Mouse (Mus musculus) midbrain, postnatal 0 days (tissue): ENCODE data around the gene Olfr96. TPM values are rescaled to one million over a fixed set of nuclear protein-coding genes. Genes with fewer than 3 reads are reported as not detected.

Experiments
- ATAC-seq: fragments of 200-750 bp; cut with Nextera tagmentation; 2 replicates; pipeline ENCODE4 v1.8.0; 2017; ENCODE audit warnings: moderate number of reproducible peaks, mild to moderate bottlenecking, moderate TSS enrichment, moderate library complexity; ENCODE audit not compliant: low FRiP score
- DNase-seq: peaks from one replicate; pipeline ENCODE4 v3.0.0-alpha.2; 2015; ENCODE audit warnings: low spot score
- H3K27ac ChIP-seq: fragments of 300-500 bp; sonication (generic); 2 replicates; pipeline ENCODE4 v1.5.1; 2014; ENCODE audit warnings: low read depth, mild to moderate bottlenecking, low read length, mixed read lengths
- H3K27me3 ChIP-seq: fragments of 300-500 bp; sonication (generic); 2 replicates; pipeline ENCODE4 v1.6.1; 2014; ENCODE audit warnings: low read length, control low read depth, mixed read lengths; ENCODE audit not compliant: insufficient read depth
- H3K36me3 ChIP-seq: fragments of 300-500 bp; sonication (generic); 2 replicates; pipeline ENCODE4 v1.6.1; 2014; ENCODE audit warnings: low read length, control low read depth, mixed read lengths; ENCODE audit not compliant: insufficient read depth
- H3K4me1 ChIP-seq: fragments of 300-500 bp; sonication (generic); 2 replicates; pipeline ENCODE4 v1.6.1; 2014; ENCODE audit warnings: mild to moderate bottlenecking, control low read depth, antibody characterized with exemption, low read length, mixed read lengths; ENCODE audit not compliant: insufficient read depth
- H3K4me2 ChIP-seq: fragments of 300-500 bp; sonication (generic); 2 replicates; pipeline ENCODE4 v1.6.1; 2014; ENCODE audit warnings: low read depth, mild to moderate bottlenecking, low read length, mixed read lengths; ENCODE audit not compliant: poor library complexity, severe bottlenecking
- H3K4me3 ChIP-seq: fragments of 300-500 bp; sonication (generic); 2 replicates; pipeline ENCODE4 v1.5.1; 2014; ENCODE audit warnings: low read depth, mild to moderate bottlenecking, low read length, moderate library complexity
- H3K9ac ChIP-seq: fragments of 300-500 bp; sonication (generic); replicated peaks from 2 replicates; pipeline ENCODE4 v1.6.1; 2014; ENCODE audit warnings: mild to moderate bottlenecking, low read length, moderate library complexity, mixed read lengths; ENCODE audit not compliant: poor library complexity, severe bottlenecking
- H3K9me3 ChIP-seq: fragments of 300-500 bp; sonication (generic); 2 replicates; pipeline ENCODE4 v1.6.1; 2016; ENCODE audit warnings: low read length, control low read depth
- CTCF ChIP-seq: IDR thresholded peaks from 2 replicates; pipeline ENCODE4 v1.5.1; 2016; ENCODE audit warnings: antibody characterized with exemption, mild to moderate bottlenecking
- WGBS: fragments of 180-500 bp; shearing (Covaris S2); extraction: QIAGEN DNeasy Blood & Tissue Kit; methylation state at CpG from one replicate; pipeline ENCODE4 v1.1.7; 2014; 5-methylcytosine and 5-hydroxymethylcytosine counted together
- polyA plus RNA-seq: library from polyadenylated mRNA; unstranded; fragments of >200 nt; fragmentation: Nextera tagmentation; extraction: Ambion mirVana; gene quantifications from 2 replicates; pipeline ENCODE4 v1.2.1, GENCODE M21; 2015
- total RNA-seq: library from RNA; depleted of rRNA; stranded (reverse); fragments of >200 nt; gene quantifications from 2 replicates; pipeline ENCODE4 v1.2.3, GENCODE M21; 2014

The Olfr96 gene
- total and polyA plus RNA-seq, 2 experiments from 2014 or later, result not detected

DNA sequence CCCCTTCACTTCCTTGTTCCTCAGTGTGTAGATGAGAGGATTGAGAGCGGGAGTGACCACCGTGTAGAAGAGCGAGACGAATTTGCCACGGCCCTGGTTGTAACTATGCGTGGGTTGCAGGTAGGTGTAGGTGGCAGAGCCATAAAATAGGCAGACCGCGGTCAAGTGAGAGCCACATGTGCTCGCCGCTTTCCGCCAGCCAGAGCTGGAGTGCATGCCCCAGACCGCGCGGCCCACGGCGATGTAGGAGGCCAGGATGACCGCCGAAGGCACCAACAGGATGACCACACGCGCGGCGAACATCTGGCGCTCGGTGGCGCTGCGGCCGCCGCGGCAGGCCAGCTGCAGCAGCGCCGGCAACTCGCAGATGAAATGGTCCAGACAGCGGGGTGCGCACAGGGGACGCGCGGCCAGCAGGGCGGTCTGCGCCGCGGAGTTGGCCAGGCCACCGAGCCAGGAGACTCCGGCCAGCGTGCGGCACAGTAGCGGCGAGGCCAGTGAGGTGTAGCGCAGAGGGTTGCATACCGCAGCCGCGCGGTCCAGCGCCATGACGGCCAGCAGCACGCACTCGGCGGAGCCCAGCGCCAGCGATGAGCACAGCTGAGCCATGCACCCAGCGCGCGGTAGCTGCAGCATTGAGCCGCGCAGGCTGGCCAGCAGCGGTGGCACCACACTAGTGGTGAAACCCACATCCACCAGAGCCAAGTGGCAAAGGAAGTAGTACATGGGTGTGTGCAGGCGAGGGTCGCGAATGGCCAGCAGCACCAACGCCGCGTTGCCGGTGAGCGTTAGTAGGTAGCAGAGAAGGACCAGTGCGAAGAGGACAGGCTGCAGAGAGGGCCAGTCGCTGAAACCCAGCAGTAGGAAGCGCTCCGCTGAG lies 22.9 kb upstream of the Olfr96 start:
- ATAC-seq (peak; percentile 90), DNase-seq (peak; percentile 49)
- Histone ChIP-seq H3K27ac (peak overlapping the region; percentile 77), H3K4me3 (peak overlapping the region; percentile 67), H3K4me2 (peak overlapping the region; percentile 89), H3K36me3 (no peaks in the 10 kb centered on the region), H3K9me3 (no peaks in the 10 kb centered on the region), H3K27me3 (peaks cover 3% of the 10 kb centered on the region; the same call in 1 of the 2 replicates), H3K4me1 (no peaks in the 10 kb centered on the region), H3K9ac (peak overlapping the region; percentile 61)
- TF ChIP-seq CTCF, result peak; percentile 25; the same call in 1 of the 2 replicates
- WGBS, result under 1% methylated on average over 73 of the region's 77 CpGs

DNA sequence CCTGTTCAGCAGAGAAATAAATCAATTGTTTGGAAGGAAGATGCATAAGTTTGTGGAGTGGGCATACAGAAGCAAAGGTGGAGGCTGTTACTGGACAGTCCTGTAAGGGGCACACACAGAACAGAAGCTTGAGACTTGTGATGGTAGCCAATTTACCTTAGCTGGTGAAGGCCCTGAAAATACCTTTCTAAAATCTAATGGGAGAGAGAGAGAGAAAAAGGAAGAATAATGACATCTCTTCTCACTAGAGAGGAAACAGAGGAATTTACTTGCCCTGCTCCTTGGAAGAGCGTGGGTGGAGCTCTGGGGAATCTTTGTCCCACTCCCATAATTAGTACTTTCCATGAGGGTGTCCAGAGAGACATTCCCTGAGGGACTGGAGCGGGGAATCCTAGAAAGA lies 19.1 kb upstream of the Olfr96 start, which contains the start of gene Olfr94:
TSS of gene Olfr94 (minus strand) at position 101 of the 400 bp plus-strand sequence.
- no peaks in the 10 kb centered on the region for H3K9me3 ChIP-seq
- no peak for ATAC-seq
- peaks cover 3% of the 10 kb centered on the region; the same call in 1 of the 2 replicates for H3K27me3 ChIP-seq
- no peak for TF ChIP-seq CTCF
- DNase-seq, result no peak
- WGBS, result 68% methylated on average over 2 of the region's 2 CpGs
- H3K4me3 ChIP-seq, result no peak within 1 kb of the TSS
- H3K27ac ChIP-seq, result no peak within 1 kb of the TSS
- H3K4me1 ChIP-seq, result no peaks in the 10 kb centered on the region
- no peak within 1 kb of the TSS for H3K4me2 ChIP-seq
- H3K36me3 ChIP-seq, result no peaks in the 10 kb centered on the region
- H3K9ac ChIP-seq, result no peak within 1 kb of the TSS

DNA sequence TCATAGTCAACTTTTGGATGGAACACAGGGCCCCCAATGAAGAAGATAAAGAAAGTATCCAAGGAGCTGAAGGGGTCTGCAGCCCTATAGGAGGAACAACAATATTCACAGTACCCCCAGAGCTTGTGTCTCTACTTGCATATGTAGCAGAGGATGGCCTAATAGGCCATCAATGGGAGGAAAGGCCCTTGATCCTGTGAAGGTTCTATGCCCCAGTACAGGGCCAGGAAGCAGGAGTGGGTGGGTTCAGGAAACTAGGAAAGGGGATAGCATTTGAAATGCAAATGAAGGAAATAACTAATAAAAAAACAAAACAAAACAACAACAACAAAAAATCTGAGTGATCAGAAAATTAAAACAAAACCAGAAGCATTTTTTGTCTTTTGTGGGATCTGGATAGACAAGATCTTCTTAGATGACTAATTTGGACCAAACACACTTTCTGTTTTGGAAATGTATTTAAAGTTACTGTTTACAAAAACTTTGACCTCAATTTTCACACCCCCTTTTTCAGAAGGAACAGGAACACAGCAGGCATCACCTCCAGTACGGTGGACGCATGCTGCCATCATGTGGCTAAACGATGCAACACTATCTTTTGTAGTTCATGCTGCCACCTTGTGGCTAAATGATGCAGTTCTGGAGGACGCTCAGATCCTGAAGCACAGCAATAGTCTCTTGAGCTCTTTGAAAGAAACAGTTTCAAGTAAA lies 16.6 kb upstream of the Olfr96 start:
- ATAC-seq, result peak; percentile 85
- peak; percentile 92 for DNase-seq
- no peaks in the 10 kb centered on the region for H3K9me3 ChIP-seq
- H3K4me3 ChIP-seq, result no peak overlapping the region
- H3K4me1 ChIP-seq, result no peaks in the 10 kb centered on the region
- no peak overlapping the region for H3K9ac ChIP-seq
- H3K36me3 ChIP-seq, result no peaks in the 10 kb centered on the region
- 3% methylated on average over 4 of the region's 4 CpGs for WGBS
- no peaks in the 10 kb centered on the region for H3K27me3 ChIP-seq
- TF ChIP-seq CTCF, result peak; percentile 100
- H3K27ac ChIP-seq, result no peak overlapping the region
- H3K4me2 ChIP-seq, result no peak overlapping the region

DNA sequence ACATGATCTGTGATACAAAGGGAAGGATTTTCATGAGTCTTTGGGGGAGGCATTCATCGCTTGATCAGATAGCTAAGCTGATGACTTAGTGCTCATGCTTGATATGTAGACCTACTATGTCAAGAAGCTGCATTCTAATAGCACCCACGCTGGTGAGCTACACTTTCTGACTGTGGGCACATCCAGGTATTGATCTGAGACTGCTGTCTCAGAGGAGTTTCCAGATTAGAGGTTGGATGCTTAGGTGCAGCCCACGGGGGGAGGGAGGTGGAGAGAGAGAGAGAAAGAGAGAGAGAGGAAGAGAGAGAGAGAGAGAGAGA lies 16.1 kb upstream of the Olfr96 start:
- TF ChIP-seq CTCF, result no peak
- Histone ChIP-seq H3K4me2 (no peak overlapping the region), H3K36me3 (no peaks in the 10 kb centered on the region), H3K9ac (no peak overlapping the region), H3K4me3 (no peak overlapping the region), H3K27me3 (no peaks in the 10 kb centered on the region), H3K4me1 (no peaks in the 10 kb centered on the region), H3K9me3 (no peaks in the 10 kb centered on the region), H3K27ac (no peak overlapping the region)
- 31% methylated on average over 3 of the region's 3 CpGs for WGBS
- DNase-seq (no peak), ATAC-seq (peak; percentile 36)

DNA sequence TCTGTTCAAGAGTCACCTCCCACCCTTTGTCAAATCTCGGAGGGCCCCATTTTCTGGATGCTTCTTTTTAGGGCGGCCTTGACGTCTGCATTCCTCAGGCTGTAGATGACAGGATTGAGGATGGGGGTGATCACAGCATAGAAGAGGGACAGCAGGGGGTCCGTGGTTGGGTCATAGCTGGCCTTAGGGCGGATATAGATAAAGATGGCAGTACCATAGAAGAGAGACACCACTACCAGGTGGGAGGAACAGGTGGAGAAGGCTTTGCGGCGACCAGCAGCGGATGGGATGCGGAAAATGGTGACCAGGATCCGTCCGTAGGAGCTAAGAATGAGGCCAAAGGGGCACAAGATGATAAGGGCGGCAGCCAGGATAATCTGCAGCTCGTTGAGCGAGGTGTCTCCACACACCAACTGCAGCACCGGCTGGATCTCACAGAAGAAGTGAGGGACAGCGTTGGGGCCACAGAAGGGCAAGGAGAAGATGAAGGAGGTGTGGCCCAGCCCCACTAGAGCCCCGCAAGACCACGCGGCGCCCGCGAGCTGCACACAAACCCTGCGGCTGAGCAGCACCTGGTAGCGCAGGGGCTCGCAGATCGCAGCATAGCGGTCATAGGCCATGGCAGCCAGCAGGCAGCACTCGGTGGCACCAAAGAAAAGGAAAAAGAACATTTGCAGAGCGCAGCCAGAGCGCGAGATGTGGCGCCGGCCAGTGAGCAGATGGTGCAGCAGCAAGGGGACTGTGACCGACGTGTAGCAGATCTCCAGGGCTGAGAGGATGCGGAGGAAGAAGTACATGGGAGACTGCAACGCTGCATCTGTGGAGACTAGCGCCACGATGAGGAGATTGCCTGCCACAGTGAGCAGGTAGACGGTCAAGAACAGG lies 8.8 kb upstream of the Olfr96 start:
- Histone ChIP-seq H3K4me3 (peak overlapping the region; percentile 39), H3K27ac (no peak overlapping the region), H3K4me1 (no peaks in the 10 kb centered on the region), H3K9me3 (no peaks in the 10 kb centered on the region), H3K36me3 (no peaks in the 10 kb centered on the region), H3K27me3 (no peaks in the 10 kb centered on the region), H3K4me2 (peak overlapping the region; percentile 58), H3K9ac (peak overlapping the region; percentile 62)
- WGBS, result 26% methylated on average over 40 of the region's 40 CpGs
- ATAC-seq (peak; percentile 85), DNase-seq (peak; percentile 44)
- TF ChIP-seq CTCF, result peak; percentile 43; the same call in 1 of the 2 replicates
